Mouse (Mus musculus) bone marrow macrophage, adult 2 months (primary cell): ENCODE measurements around the gene Ung. TPM values are rescaled to one million over a fixed set of nuclear protein-coding genes. Genes with fewer than 3 reads are reported as not detected.

ENCODE experiments used
- H3K27ac ChIP-seq: 2 replicates; pipeline ENCODE4 v1.5.1; 2012; ENCODE audit warnings: low read depth, low read length; ENCODE audit not compliant: insufficient read depth
- H3K4me1 ChIP-seq: 2 replicates; pipeline ENCODE4 v1.6.1; 2012; ENCODE audit warnings: low read length; ENCODE audit not compliant: control insufficient read depth, insufficient read depth
- H3K4me3 ChIP-seq: 2 replicates; pipeline ENCODE4 v1.5.1; 2012; ENCODE audit warnings: mild to moderate bottlenecking, low read length, moderate library complexity; ENCODE audit not compliant: insufficient read depth
- CTCF ChIP-seq: IDR thresholded peaks from 2 replicates; pipeline ENCODE4 v1.5.1; 2012; ENCODE audit warnings: low read depth, mild to moderate bottlenecking, low read length, moderate library complexity
- POLR2A ChIP-seq: IDR thresholded peaks from 2 replicates; pipeline ENCODE4 v1.6.1; 2012; ENCODE audit warnings: mild to moderate bottlenecking, low read depth, low read length, borderline replicate concordance
- polyA plus RNA-seq: library from polyadenylated mRNA; stranded (reverse); fragments of >200 nt; gene quantifications from 2 replicates; pipeline ENCODE4 v1.2.4, GENCODE M21; 2012; ENCODE audit not compliant: missing spikeins, insufficient read depth, insufficient read length

Ung gene
- polyA plus RNA-seq, 1 experiment = 1.8 TPM

DNA sequence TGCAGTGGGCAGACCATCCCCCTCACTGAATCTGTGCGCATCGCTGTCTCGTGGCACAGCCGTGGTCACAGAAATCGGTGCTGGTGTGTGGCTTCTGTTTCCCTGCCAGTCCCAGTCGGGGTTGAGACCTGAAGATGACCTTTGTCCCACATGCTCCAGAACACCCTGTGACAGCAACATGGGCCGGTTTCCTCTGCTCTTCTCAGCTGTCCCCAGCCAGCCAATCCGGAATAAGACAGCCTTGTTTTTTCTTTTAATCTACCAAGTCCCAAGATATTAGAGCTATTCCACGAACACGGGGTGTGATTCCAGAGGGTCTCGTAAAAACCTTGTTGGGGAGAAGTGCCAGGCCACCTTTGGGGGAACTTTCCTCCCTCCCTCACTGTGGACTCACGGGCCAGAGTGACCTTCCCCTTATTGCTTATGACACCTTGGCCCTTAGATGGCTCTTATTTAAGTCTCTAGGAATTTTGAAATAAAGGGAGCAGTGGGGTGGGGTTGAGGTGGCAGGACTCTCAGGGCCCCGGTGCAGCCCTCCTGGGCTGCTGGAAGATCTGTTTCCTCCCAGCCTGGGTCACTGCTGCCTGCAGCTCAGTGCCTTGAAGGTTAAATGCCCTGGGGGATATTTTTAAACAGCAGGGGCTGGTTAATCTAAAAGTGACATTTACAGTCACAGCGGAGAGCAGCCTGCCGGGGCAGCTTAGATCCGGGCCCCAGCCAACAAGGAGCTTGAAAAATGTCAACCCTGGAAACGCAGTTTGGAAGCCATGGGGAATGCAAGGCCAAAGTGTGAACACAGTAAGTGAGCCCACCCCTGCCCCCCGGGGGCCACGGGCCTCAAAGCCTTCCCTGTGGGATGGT, 16.1 kb downstream of the Ung start, which contains the start of gene Acacb:
TSS of gene Acacb (plus strand) at position 508 of the 861 bp plus-strand sequence.
- Histone ChIP-seq H3K27ac (no peak within 1 kb of the TSS), H3K4me1 (no peaks in the 10 kb centered on the region), H3K4me3 (no peak within 1 kb of the TSS)
- TF ChIP-seq CTCF (no peak), POLR2A (no peak)

DNA sequence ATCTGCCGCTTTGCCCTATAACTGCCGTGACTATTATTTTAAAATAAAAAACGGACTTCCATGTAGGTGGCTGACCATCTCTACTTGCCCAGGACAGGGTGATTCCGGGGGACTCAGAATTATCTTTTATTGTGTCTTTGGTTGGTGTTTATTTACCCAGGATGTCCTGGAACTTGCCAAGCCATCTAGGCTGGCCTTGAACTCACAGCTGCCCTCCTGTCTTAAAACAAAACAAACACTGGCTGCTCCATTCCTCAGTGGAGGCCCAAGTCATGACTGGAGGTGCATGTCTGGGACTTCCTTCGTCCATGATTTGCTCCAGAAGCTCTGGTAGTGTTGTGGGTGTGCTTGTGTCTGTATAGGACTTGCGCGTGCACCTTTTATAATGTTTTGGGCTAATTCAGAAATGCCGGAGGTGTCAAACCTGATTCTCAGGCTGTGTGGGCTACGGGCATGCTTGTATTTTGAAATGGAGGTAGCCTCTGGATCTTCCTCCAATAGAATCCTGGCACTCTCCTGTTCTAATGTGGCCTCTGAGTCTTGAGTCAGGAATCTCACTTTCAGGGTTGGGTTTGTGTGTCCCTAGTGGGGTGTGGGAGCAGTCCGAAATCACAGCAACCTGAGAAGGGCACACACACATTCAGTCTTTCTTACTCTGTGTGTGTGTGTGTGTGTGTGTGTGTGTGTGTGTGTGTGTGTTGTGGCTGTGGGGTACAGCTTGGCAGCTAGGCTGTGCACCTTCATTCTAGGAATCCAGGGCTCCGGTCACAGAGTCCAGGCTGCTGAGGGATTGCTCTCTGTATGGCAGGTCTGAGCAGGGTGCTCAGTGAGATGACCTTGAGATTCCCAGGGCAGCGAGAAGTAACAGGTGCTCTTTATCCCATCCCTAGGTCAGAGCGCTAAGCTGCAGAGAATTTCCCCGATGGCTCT, 17.1 kb downstream of the Ung start:
- Histone ChIP-seq H3K4me3 (no peak overlapping the region), H3K4me1 (no peaks in the 10 kb centered on the region), H3K27ac (no peak overlapping the region)
- TF ChIP-seq CTCF (no peak), POLR2A (no peak)

DNA sequence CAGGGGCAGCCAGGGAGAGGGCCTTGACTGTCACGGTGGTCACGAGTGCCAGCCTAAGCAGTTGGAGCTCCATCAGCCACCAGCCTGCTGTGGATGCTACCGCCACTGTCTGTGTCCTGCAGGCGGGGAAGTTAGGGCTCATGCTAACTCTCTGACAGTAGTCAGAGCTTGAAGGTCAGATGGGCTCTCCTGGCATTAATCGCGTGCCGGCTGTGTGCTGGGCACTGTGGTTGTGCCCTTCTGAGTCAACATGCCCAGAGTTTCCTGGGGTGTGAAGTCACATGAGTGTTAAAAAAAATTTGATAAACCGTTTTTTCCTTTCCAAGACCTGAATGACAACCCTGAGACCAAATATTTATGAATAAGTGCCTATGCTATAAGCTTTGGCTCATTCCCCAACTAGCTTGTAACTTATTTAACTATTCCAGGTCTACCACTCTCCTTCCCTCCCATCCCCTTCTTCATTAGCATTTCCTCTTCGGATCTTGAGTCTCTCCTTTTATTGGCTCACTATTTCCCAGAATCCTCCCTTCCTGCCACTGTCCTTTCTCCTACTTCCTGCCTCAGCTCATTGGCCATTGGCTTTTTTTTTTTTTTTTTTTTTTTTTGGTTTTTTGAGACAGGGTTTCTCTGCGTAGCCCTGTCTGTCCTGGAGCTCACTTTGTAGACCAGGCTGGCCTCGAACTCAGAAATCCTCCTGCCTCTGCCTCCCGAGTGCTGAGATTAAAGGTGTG, 22.3 kb downstream of the Ung start:
- TF ChIP-seq CTCF (no peak), POLR2A (no peak)
- no peak overlapping the region for H3K27ac ChIP-seq
- H3K4me3 ChIP-seq = no peak overlapping the region
- no peaks in the 10 kb centered on the region for H3K4me1 ChIP-seq

DNA sequence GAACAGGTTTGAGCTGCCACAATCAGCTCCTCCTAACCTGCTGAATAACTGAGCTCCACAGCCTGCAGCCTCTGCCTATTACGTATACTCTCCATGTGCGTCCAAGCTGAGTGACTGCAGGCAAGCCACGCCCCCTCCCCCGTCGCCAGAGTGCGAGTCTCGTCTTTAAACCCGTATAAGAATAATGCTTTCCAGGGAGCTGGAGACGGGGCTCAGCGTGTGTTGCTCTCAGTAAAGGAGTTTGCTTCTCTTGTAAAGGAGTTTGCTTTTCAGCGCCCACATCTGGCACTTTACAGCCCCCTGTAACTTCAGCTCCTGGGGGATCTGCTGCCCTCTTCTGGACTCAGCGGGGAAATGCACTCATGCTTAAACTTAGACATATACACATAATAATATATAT, 23.3 kb downstream of the Ung start:
- TF ChIP-seq CTCF = peak; percentile 41; the same call in 1 of the 2 replicates
- no peak for TF ChIP-seq POLR2A
- H3K4me3 ChIP-seq = no peak overlapping the region
- no peaks in the 10 kb centered on the region for H3K4me1 ChIP-seq
- no peak overlapping the region for H3K27ac ChIP-seq

DNA sequence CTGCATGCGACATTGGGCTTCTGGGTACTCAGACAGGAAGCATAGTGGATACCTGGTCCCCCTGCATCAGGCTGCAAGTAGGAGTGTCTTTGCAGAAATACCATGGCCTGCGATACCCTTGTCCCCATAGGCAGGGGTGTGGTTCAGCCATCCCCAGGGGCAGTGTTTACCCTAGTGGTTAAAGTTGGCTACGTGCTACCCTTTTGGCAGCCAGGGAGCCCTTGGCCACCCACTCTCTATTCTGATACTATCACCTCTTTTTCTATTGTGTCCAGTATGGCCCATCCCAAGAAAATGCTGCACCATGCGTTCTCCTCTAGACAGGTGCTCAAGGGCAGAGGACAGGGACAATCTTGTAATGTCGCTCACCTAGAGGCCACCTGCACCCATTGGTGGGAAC, 24.6 kb downstream of the Ung start:
- no peak for TF ChIP-seq POLR2A
- TF ChIP-seq CTCF = no peak
- Histone ChIP-seq H3K27ac (no peak overlapping the region), H3K4me3 (no peak overlapping the region), H3K4me1 (no peaks in the 10 kb centered on the region)

DNA sequence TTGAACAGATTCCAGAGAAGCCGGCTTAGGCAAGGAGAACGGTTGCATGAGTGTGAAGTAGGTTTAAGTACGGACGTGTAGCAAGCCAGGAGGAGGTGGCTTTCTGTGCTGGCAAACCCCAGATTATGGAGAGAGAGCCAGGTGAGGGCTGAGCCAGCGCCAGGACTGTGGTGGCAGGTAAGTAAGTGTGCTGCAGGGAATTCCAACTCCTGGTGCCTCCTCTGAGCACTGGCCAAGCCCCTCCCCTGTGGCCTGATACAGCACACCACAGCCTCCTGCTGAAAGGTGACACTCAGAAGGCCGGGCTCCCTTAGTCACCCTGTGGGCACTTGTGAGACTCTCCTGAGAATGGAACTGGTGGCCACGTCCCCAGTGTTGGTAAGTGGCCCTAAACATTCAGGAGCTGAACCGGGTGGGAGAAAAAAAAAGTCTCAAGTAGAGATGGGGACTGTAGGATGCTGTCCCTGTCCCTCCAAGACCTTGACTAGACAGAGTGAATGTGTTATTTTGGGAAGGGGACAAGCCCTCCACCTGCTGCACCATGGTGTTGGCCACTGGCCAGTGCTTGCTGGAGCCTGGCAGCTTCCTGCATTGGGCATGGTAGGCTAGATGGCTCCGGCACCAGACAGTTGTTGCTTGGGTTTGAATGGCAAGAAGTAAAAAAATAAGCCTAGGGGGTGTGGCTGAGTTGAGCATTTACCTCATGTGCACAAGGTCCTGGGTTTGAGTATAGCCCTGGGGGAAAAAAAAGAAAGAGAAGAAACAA, 25.2 kb downstream of the Ung start:
- Histone ChIP-seq H3K27ac (no peak overlapping the region), H3K4me1 (no peaks in the 10 kb centered on the region), H3K4me3 (no peak overlapping the region)
- TF ChIP-seq CTCF (no peak), POLR2A (no peak)

DNA sequence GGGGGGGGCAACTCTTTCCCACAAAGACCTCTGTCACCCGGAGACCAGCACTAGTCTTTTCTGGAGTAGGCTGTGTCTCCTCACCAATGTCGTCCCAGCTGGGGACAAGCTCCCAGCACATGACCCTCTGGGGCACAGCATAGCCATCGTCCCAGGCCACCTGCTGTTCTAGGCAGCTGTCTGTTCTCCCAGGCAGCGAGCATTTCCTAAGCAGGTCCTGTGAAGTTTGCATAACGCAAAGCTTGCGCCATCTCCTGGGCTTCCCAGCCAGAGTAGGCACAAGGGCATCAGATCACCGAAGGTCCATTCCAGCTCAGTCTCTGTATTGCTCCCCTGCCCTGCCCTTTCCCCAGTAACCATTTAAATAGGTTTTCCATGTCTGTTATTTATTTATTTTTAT, 27.1 kb downstream of the Ung start:
- Histone ChIP-seq H3K4me3 (no peak overlapping the region), H3K4me1 (peaks cover 3% of the 10 kb centered on the region; the same call in 1 of the 2 replicates), H3K27ac (no peak overlapping the region)

DNA sequence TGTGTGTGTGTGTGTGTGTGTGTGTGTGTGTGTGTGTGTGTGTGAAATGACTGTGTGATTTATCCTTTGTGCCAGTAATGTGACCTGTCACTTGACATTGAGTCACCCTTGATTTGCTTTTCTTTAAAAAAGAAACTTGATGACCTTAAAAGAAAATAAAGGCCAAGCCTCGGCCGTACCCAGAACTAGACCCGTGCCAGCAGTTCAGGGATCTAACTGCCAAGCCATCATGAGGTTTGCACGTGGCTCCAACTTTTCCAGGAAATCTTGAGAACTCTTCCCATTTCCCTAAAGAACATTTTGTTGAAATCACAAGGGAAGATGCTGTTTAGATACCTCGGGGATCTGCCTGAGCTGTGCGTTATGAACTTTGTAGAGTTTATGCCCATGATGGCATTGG, 31.2 kb downstream of the Ung start:
- Histone ChIP-seq H3K4me1 (peaks cover 3% of the 10 kb centered on the region; the same call in 1 of the 2 replicates), H3K4me3 (no peak overlapping the region), H3K27ac (no peak overlapping the region)
- TF ChIP-seq CTCF (no peak), POLR2A (no peak)

More for the DNA sequence above, 27.1 kb downstream of the Ung start:
- TF ChIP-seq CTCF (no peak), POLR2A (no peak)
